Mouse (Mus musculus): ENCODE results near the gene Ckap5. TPM values are rescaled to one million over a fixed set of nuclear protein-coding genes. Genes with fewer than 3 reads are reported as not detected.

The Ckap5 gene
- total and polyA plus RNA-seq, 2 experiments from 2014 or later, result 103 to 142 TPM

DNA sequence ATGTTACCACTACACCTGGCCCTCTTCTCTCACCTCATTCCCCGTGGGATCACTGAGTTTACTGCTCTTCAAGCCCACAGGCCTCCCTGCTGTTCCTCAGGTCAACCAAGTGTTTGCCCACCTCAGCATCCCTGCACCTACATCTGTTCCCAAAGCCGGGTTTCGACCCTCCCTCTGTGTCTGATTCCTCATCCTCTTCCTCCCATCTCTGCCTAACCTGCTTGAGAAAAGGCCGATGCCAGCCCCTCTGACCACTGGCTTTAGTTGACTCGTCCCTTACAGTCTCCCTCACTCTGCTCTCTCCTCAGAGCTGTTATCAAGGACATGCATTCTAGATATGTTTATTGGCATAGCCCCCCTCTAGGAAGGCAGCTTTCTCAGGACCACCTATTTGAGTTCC lies 100.9 kb downstream of the Ckap5 start:
- no peak for TF ChIP-seq CTCF (IDR thresholded peaks at IDR 0.05; ENCODE audit: low read depth)
- H3K36me3 ChIP-seq (ENCODE audit: insufficient read depth), result peaks cover 13% of the 10 kb centered on the region
- H3K9me3 ChIP-seq (ENCODE audit: low read length), result no peaks in the 10 kb centered on the region
- DNase-seq, result no peak
- H3K4me1 ChIP-seq (ENCODE audit: insufficient read depth), result no peaks in the 10 kb centered on the region
- ATAC-seq, result no peak
- H3K27me3 ChIP-seq (ENCODE audit: insufficient read depth, low read length), result no peaks in the 10 kb centered on the region
- H3K4me3 ChIP-seq (ENCODE audit: low read depth, low read length), result no peak overlapping the region
- no peak overlapping the region for H3K4me2 ChIP-seq (ENCODE audit: low read depth)
- no peak overlapping the region for H3K27ac ChIP-seq (ENCODE audit: low read depth, low read length)
- 74% methylated on average over 5 of the region's 5 CpGs for WGBS
- no peak overlapping the region for H3K9ac ChIP-seq

DNA sequence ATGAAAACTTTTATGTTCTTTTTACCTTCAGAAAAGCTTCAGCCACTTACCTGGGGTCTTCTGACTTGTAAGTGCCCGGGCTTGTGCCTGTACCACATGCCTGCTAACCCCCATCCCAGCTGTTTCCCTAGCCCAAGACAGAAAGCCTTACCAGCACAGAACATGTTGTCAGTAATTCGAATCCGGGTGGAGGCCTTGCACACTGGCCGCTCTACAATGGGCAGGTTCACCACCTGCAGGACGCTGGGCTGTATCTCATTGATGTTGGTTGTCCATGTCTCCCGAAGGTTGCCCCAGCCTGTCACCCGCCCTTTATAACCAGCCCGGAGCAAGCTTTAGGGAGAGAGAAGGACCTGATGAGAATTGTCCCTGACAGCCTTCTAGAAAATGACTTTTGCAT lies 101.6 kb downstream of the Ckap5 start:
- H3K4me3 ChIP-seq (ENCODE audit: low read depth, low read length), result no peak overlapping the region
- H3K9me3 ChIP-seq (ENCODE audit: low read length), result no peaks in the 10 kb centered on the region
- no peaks in the 10 kb centered on the region for H3K27me3 ChIP-seq (ENCODE audit: insufficient read depth, low read length)
- whole genome bisulfite sequencing, result 91% methylated on average over 8 of the region's 8 CpGs
- 0 out of 2 replicates have a peak, but pooled peaks cover 11% of the 10 kb centered on the region for H3K36me3 ChIP-seq (ENCODE audit: insufficient read depth)
- ATAC-seq (no peak), DNase-seq (no peak)
- H3K9ac ChIP-seq, result no peak overlapping the region
- no peaks in the 10 kb centered on the region for H3K4me1 ChIP-seq (ENCODE audit: insufficient read depth)
- H3K4me2 ChIP-seq (ENCODE audit: low read depth), result no peak overlapping the region
- no peak overlapping the region for H3K27ac ChIP-seq (ENCODE audit: low read depth, low read length)
- no peak for TF ChIP-seq CTCF (IDR thresholded peaks at IDR 0.05; ENCODE audit: low read depth)

DNA sequence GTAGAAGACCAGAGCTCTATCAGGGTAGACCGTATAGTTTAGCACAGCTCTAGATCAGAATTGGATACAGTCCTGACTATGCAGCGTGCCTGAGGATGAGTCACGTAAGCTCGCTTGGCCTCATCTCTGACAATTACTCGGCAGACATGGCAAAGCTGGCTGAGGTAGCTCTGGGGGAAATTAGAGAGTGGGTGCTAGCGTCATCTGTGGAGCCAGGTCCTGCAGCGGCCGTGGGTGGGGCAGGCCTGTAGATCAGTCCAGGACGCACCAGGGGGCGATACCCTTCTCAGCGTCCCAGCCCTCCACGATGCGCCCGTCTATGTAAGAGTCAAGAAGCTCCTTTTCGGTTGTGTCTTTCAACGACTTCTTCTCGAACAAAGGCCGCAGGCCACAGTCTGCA lies 103.1 kb downstream of the Ckap5 start:
- Histone ChIP-seq H3K4me1 (ENCODE audit: insufficient read depth) (no peaks in the 10 kb centered on the region), H3K9me3 (ENCODE audit: low read length) (no peaks in the 10 kb centered on the region), H3K4me2 (ENCODE audit: low read depth) (no peak overlapping the region), H3K4me3 (ENCODE audit: low read depth, low read length) (no peak overlapping the region), H3K9ac (no peak overlapping the region), H3K27ac (ENCODE audit: low read depth, low read length) (no peak overlapping the region), H3K27me3 (ENCODE audit: insufficient read depth, low read length) (no peaks in the 10 kb centered on the region), H3K36me3 (ENCODE audit: insufficient read depth) (0 out of 2 replicates have a peak, but pooled peaks cover 6% of the 10 kb centered on the region)
- TF ChIP-seq CTCF (IDR thresholded peaks at IDR 0.05; ENCODE audit: low read depth), result no peak
- ATAC-seq (no peak), DNase-seq (no peak)
- WGBS, result 86% methylated on average over 18 of the region's 18 CpGs

DNA sequence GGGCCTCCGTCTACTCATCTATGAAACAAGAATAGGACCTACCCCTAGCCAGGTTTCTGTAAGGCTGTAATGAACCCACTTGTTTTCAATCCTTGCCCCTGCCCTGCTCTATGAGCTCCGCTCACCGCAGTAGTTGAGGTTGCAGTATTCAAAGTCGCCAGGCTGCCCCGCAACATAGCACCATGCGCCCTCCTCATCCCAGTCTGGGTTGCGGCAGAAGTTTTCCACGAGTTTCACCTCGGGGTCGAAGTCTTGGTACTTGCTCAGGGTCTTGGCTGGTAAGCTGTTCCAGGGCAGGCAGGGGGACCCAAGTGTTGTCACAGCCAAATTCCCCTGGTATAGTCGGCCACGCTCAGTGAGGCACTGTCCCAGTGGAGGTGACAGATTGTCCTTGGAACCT lies 103.8 kb downstream of the Ckap5 start:
- WGBS, result 92% methylated on average over 12 of the region's 12 CpGs

GRCm38 (mm10) chr2:91631826-91632225 lies 105.3 kb downstream of the Ckap5 start:
- TF ChIP-seq CTCF (IDR thresholded peaks at IDR 0.05; ENCODE audit: low read depth), result no peak
- no peak overlapping the region for H3K4me2 ChIP-seq (ENCODE audit: low read depth)
- DNase-seq (no peak), ATAC-seq (no peak)
- no peak overlapping the region for H3K9ac ChIP-seq
- H3K9me3 ChIP-seq (ENCODE audit: low read length), result no peaks in the 10 kb centered on the region
- no peaks in the 10 kb centered on the region for H3K4me1 ChIP-seq (ENCODE audit: insufficient read depth)
- H3K27me3 ChIP-seq (ENCODE audit: insufficient read depth, low read length), result no peaks in the 10 kb centered on the region
- no peak overlapping the region for H3K4me3 ChIP-seq (ENCODE audit: low read depth, low read length)
- H3K27ac ChIP-seq (ENCODE audit: low read depth, low read length), result no peak overlapping the region
- WGBS, result 89% methylated on average over 5 of the region's 5 CpGs
- H3K36me3 ChIP-seq (ENCODE audit: insufficient read depth), result no peaks in the 10 kb centered on the region

More for the DNA sequence above, 103.8 kb downstream of the Ckap5 start:
- no peak overlapping the region for H3K9ac ChIP-seq
- H3K9me3 ChIP-seq (ENCODE audit: low read length), result no peaks in the 10 kb centered on the region
- H3K36me3 ChIP-seq (ENCODE audit: insufficient read depth), result 0 out of 2 replicates have a peak, but pooled peaks cover 4% of the 10 kb centered on the region
- no peak overlapping the region for H3K4me2 ChIP-seq (ENCODE audit: low read depth)
- DNase-seq (no peak), ATAC-seq (no peak)
- no peaks in the 10 kb centered on the region for H3K4me1 ChIP-seq (ENCODE audit: insufficient read depth)
- H3K4me3 ChIP-seq (ENCODE audit: low read depth, low read length), result no peak overlapping the region
- no peaks in the 10 kb centered on the region for H3K27me3 ChIP-seq (ENCODE audit: insufficient read depth, low read length)
- TF ChIP-seq CTCF (IDR thresholded peaks at IDR 0.05; ENCODE audit: low read depth), result no peak
- H3K27ac ChIP-seq (ENCODE audit: low read depth, low read length), result no peak overlapping the region

DNA sequence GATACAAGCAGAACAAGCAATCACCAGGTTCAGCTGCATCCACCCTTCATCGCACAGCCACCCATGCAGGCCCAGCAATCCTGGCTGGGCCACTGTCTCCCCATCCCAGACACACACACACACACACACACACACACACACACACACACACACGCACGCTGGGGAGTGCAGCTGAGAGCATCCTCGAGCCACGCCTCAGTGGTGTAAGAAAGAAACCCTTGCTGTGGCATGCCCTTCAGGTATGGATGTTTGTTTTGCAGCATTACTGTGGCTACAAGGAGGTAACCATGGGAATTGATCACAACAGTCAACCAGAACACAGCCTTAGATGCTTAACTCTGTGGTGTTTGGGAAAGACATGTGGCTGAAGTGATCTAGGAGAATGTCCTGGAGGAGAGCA lies 105.8 kb downstream of the Ckap5 start:
- no peak for DNase-seq
- no peak for TF ChIP-seq CTCF (IDR thresholded peaks at IDR 0.05; ENCODE audit: low read depth)
- Histone ChIP-seq H3K4me2 (ENCODE audit: low read depth) (no peak overlapping the region), H3K4me3 (ENCODE audit: low read depth, low read length) (no peak overlapping the region), H3K36me3 (ENCODE audit: insufficient read depth) (no peaks in the 10 kb centered on the region), H3K9me3 (ENCODE audit: low read length) (no peaks in the 10 kb centered on the region), H3K27me3 (ENCODE audit: insufficient read depth, low read length) (no peaks in the 10 kb centered on the region), H3K27ac (ENCODE audit: low read depth, low read length) (no peak overlapping the region), H3K4me1 (ENCODE audit: insufficient read depth) (no peaks in the 10 kb centered on the region), H3K9ac (no peak overlapping the region)
- WGBS, result 88% methylated on average over 5 of the region's 5 CpGs
- no peak for ATAC-seq

DNA sequence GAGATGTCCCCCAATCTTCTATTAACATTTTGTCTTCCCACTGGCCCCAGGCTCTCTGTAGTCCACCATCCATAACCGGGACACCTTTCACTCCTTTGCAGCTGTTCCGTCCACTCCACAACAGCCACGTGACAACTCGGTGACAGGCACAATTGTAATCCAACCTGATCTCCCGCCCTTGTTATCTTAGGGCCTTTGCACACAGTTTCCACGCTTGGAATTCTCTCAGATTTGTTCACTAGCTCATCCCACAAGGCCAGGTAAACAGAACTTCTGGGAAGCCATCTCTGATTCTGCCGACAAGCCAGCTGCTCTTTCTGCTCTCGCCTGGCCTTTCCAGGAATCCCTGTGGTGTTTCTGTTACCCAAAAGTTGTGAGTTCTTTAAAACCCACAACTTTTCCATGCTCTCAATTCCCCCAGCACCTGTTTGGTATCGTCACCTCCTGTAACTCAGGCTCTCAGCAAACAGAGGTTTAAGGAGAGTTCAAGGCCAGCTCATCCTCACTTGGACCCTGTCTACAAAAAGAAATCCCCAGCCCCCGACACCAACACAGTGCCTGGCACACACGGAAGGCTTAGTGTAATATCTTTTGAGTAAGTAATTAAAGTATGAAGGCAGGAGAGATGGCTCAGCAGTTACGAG lies 106.9 kb downstream of the Ckap5 start:
- no peak for TF ChIP-seq CTCF (IDR thresholded peaks at IDR 0.05; ENCODE audit: low read depth)
- H3K4me1 ChIP-seq (ENCODE audit: insufficient read depth), result no peaks in the 10 kb centered on the region
- H3K9ac ChIP-seq, result no peak overlapping the region
- DNase-seq, result no peak
- H3K36me3 ChIP-seq (ENCODE audit: insufficient read depth), result no peaks in the 10 kb centered on the region
- H3K9me3 ChIP-seq (ENCODE audit: low read length), result no peaks in the 10 kb centered on the region
- no peaks in the 10 kb centered on the region for H3K27me3 ChIP-seq (ENCODE audit: insufficient read depth, low read length)
- H3K4me3 ChIP-seq (ENCODE audit: low read depth, low read length), result no peak overlapping the region
- no peak for ATAC-seq
- no peak overlapping the region for H3K4me2 ChIP-seq (ENCODE audit: low read depth)
- no peak overlapping the region for H3K27ac ChIP-seq (ENCODE audit: low read depth, low read length)
- 83% methylated on average over 12 of the region's 12 CpGs for WGBS
